Comparison of ENCODE assay signal across 8 mouse cellular contexts in genomic region chr6:32585211-32585610, GRCm38 (mm10). TPM values are rescaled to one million over a fixed set of nuclear protein-coding genes. Genes with fewer than 3 reads are reported as not detected.
A peak's percentile ranks its signal among the peaks of the same experiment; 100 is the strongest.
DNase-seq lines count a peak whose midpoint lies in the region; ATAC-seq lines count a peak whose summit lies in the region.
"Had no signal": no experiment of that assay in that cellular context is flagged by ENCODE, and none has a peak within 500 bp of the region (broad histone marks: within the 10 kb centered on the region; RNA-seq: fewer than 3 reads in every experiment).

No protein-coding gene starts in this region.

- H3K9me3 ChIP-seq in embryonic facial prominence, embryonic 15.5 days (replicated peaks) = no peaks in the 10 kb centered on the region
- no peaks in the 10 kb centered on the region for H3K9me3 ChIP-seq in hindbrain, embryonic 15.5 days
- H3K9me3 ChIP-seq in neural tube, embryonic 12.5 days = no peaks in the 10 kb centered on the region

- H3K4me1 ChIP-seq in embryonic facial prominence, embryonic 15.5 days = peaks cover 38% of the 10 kb centered on the region
- peaks cover 54% of the 10 kb centered on the region for H3K4me1 ChIP-seq in hindbrain, embryonic 15.5 days (replicated peaks)
- H3K4me1 ChIP-seq in neural tube, embryonic 12.5 days = peaks cover 32% of the 10 kb centered on the region

- peaks cover 61% of the 10 kb centered on the region for H3K27me3 ChIP-seq in embryonic facial prominence, embryonic 15.5 days
- H3K27me3 ChIP-seq in hindbrain, embryonic 15.5 days = peaks cover 4% of the 10 kb centered on the region; the same call in 1 of the 2 replicates
- peaks cover 23% of the 10 kb centered on the region for H3K27me3 ChIP-seq in neural tube, embryonic 12.5 days (replicated peaks)

- DNase-seq in layer of hippocampus, adult 11-12 months (ENCODE audit: low spot score) = peak; percentile 35
- no peak for DNase-seq in layer of hippocampus, postnatal 10 days (ENCODE audit: low spot score in 2 of 2)
- DNase-seq in urinary bladder, adult 2 months (ENCODE audit: low spot score) = no peak
- no peak for DNase-seq in c-Kit-positive CD71-positive TER-119-positive erythroid progenitor cells, embryonic 14.5 days (ENCODE audit: low spot score)
- DNase-seq: gastrocnemius, postnatal 10 days had no signal

- H3K9ac ChIP-seq in embryonic facial prominence, embryonic 15.5 days = no peak overlapping the region
- H3K9ac ChIP-seq in hindbrain, embryonic 15.5 days = peak overlapping the region; percentile 45
- 0 out of 2 replicates have a peak overlapping the region, but pooled peaks have one; percentile 26 for H3K9ac ChIP-seq in neural tube, embryonic 12.5 days

- H3K27ac ChIP-seq in embryonic facial prominence, embryonic 15.5 days (replicated peaks) = no peak overlapping the region
- H3K27ac ChIP-seq in hindbrain, embryonic 15.5 days (replicated peaks) = peak overlapping the region; percentile 62; the same call in 1 of the 2 replicates
- no peak overlapping the region for H3K27ac ChIP-seq in neural tube, embryonic 12.5 days

- H3K4me2 ChIP-seq in embryonic facial prominence, embryonic 15.5 days (replicated peaks) = peak overlapping the region; percentile 28
- H3K4me2 ChIP-seq in hindbrain, embryonic 15.5 days = peak overlapping the region; percentile 75
- H3K4me2 ChIP-seq in neural tube, embryonic 12.5 days (replicated peaks) = peak overlapping the region; percentile 98

- WGBS in embryonic facial prominence, embryonic 15.5 days = 35% methylated on average over 3 of the region's 3 CpGs
- 26% methylated on average over 3 of the region's 3 CpGs for WGBS in hindbrain, embryonic 15.5 days
- 41% methylated on average over 3 of the region's 3 CpGs for WGBS in neural tube, embryonic 12.5 days

- no peaks in the 10 kb centered on the region for H3K36me3 ChIP-seq in embryonic facial prominence, embryonic 15.5 days
- no peaks in the 10 kb centered on the region for H3K36me3 ChIP-seq in hindbrain, embryonic 15.5 days
- no peaks in the 10 kb centered on the region for H3K36me3 ChIP-seq in neural tube, embryonic 12.5 days

- no peak for ATAC-seq in embryonic facial prominence, embryonic 15.5 days (ENCODE audit: insufficient number of reproducible peaks, low FRiP score, low TSS enrichment, low read depth)
- ATAC-seq in hindbrain, embryonic 15.5 days (ENCODE audit: low FRiP score, low read depth) = no peak
- ATAC-seq in neural tube, embryonic 12.5 days (ENCODE audit: low FRiP score, low read depth) = no peak

- 0 out of 2 replicates have a peak overlapping the region, but pooled peaks have one; percentile 7 for H3K4me3 ChIP-seq in embryonic facial prominence, embryonic 15.5 days (replicated peaks)
- H3K4me3 ChIP-seq in hindbrain, embryonic 15.5 days = peak overlapping the region; percentile 78
- peak overlapping the region; percentile 27 for H3K4me3 ChIP-seq in neural tube, embryonic 12.5 days

RNA-seq across cellular contexts. Expression of gene Plxna4, which starts 2.8 kb away (rescaled TPM):
- total RNA-seq in layer of hippocampus, postnatal 10 days (2021) = 100 to 1,000 TPM; 103 to 108 TPM
- 2.6 and 3.1 TPM in 2 replicates for polyA plus RNA-seq in embryonic facial prominence, embryonic 15.5 days (2015; fragmentation: Nextera tagmentation; extraction: Ambion mirVana)
- 17.1 and 17.5 TPM in 2 replicates for polyA plus RNA-seq in hindbrain, embryonic 15.5 days (2015; fragmentation: Nextera tagmentation; extraction: Ambion mirVana)
- 12.5 and 14.6 TPM in 2 replicates for polyA plus RNA-seq in neural tube, embryonic 12.5 days (2016; fragmentation: Nextera tagmentation; extraction: Ambion mirVana)
- 6.6 and 10.8 TPM in 2 replicates for polyA plus RNA-seq in urinary bladder, adult 2 months (2012; rRNA removed)

Comparison
In these comparisons a context has a peak if more than half of its experiments do, and no peak if none do; other contexts are left out.
1. H3K4me2 ChIP-seq: peak in every context shown above with its lines; median percentile 98 in neural tube, embryonic 12.5 days; 75 in hindbrain, embryonic 15.5 days; 28 in embryonic facial prominence, embryonic 15.5 days.
2. H3K4me3 ChIP-seq: peak in every context shown above with its lines; median percentile 78 in hindbrain, embryonic 15.5 days; 27 in neural tube, embryonic 12.5 days; 7 in embryonic facial prominence, embryonic 15.5 days.